In the genomic region with DNA sequence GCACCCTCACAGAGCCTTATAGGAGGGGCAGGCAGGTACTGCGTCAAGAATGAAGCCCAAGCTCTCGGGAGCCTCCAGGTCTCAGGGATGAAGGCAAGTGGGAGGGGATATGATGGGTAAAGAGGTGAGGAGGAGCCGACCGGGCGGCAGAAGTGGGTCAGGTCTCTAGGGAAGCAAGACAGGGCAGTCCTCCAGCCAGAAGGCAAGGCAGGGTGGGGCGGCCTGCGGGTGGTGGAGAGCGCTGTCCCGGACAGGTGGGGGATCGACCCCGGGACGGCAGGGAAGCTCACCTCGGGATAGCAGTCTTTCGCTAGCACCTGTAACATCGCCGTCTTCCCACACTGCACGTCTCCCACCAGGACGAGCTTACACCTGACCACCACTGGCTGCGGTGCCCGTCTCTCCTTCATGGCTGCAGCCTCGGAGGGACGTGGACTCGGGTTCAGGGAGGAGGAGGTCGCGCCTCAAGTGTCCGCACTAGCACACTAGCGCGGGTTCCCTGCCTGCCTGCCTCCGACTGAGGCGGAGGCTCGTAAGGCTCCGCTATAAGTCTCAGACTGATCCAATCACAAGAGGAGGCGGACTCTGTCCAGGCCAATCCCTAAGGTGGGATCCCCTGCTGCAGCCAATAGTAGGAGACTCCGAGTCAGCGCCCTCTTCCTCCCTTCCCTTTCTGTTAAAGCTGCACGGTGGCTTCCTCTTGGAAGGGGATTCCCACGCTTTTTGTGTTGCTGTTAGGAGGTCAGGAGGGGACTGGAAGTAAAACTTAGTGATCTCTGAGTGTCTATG, we compare ENCODE assay signal across 8 mouse cellular contexts. TPM values are rescaled to one million over a fixed set of nuclear protein-coding genes. Genes with fewer than 3 reads are reported as not detected.
DNase-seq lines count a peak whose midpoint lies in the region; ATAC-seq and TF ChIP-seq lines count a peak whose summit lies in the region.

Gene Rnd1, minus strand, starts transcription at position 522 of the 789 bp plus-strand sequence.

- DNase-seq in urinary bladder, adult 18-20 months (ENCODE audit: low spot score in 2 of 2) = peak; percentile 68
- DNase-seq in urinary bladder, postnatal 10 days (ENCODE audit: low spot score) = no peak
- DNase-seq in embryonic facial prominence, embryonic 11.5 days (ENCODE audit: low spot score) = peak; percentile 90
- peak; percentile 88 to 90 for DNase-seq in left cerebral cortex, postnatal 36 days (ENCODE audit: low spot score in 2 of 2)
- peak; percentile 88 for DNase-seq in midbrain, embryonic 10.5 days (ENCODE audit: low spot score)
- peak; percentile 85 to 90 for DNase-seq in right cerebral cortex, postnatal 36 days (ENCODE audit: low spot score in 2 of 2)

- H3K36me3 ChIP-seq in embryonic facial prominence, embryonic 11.5 days (replicated peaks; ENCODE audit: control insufficient read depth, insufficient read depth, low read depth, low read length) = no peaks in the 10 kb centered on the region
- no peaks in the 10 kb centered on the region for H3K36me3 ChIP-seq in intestine, postnatal 0 days (ENCODE audit: control insufficient read depth, insufficient read depth)
- peaks cover 16% of the 10 kb centered on the region for H3K36me3 ChIP-seq in midbrain, embryonic 10.5 days

- H3K4me2 ChIP-seq in embryonic facial prominence, embryonic 11.5 days (ENCODE audit: low read depth, low read length) = peak within 1 kb of the TSS; percentile 65
- H3K4me2 ChIP-seq in intestine, postnatal 0 days (replicated peaks; ENCODE audit: low read depth) = peak within 1 kb of the TSS; percentile 74

- peak within 1 kb of the TSS; percentile 35 for H3K4me3 ChIP-seq in embryonic facial prominence, embryonic 11.5 days (ENCODE audit: low read depth, low read length)
- H3K4me3 ChIP-seq in intestine, postnatal 0 days (ENCODE audit: low read depth, low read length) = peak within 1 kb of the TSS; percentile 45
- H3K4me3 ChIP-seq in midbrain, embryonic 10.5 days = peak within 1 kb of the TSS; percentile 72

- H3K4me1 ChIP-seq in embryonic facial prominence, embryonic 11.5 days (ENCODE audit: control insufficient read depth, insufficient read depth, low read length) = peaks cover 4% of the 10 kb centered on the region; the same call in 1 of the 2 replicates
- H3K4me1 ChIP-seq in intestine, postnatal 0 days (replicated peaks; ENCODE audit: control insufficient read depth, insufficient read depth, low read length) = peaks cover 6% of the 10 kb centered on the region; the same call in 1 of the 2 replicates
- H3K4me1 ChIP-seq in midbrain, embryonic 10.5 days = peaks cover 48% of the 10 kb centered on the region

- no peaks in the 10 kb centered on the region for H3K9me3 ChIP-seq in embryonic facial prominence, embryonic 11.5 days (replicated peaks; ENCODE audit: control insufficient read depth, low read length)
- H3K9me3 ChIP-seq in intestine, postnatal 0 days (ENCODE audit: control insufficient read depth) = no peaks in the 10 kb centered on the region
- no peaks in the 10 kb centered on the region for H3K9me3 ChIP-seq in midbrain, embryonic 10.5 days (replicated peaks)

- H3K27me3 ChIP-seq in embryonic facial prominence, embryonic 11.5 days (ENCODE audit: control insufficient read depth, insufficient read depth, low read length) = peaks cover 22% of the 10 kb centered on the region
- peaks cover 43% of the 10 kb centered on the region for H3K27me3 ChIP-seq in intestine, postnatal 0 days (replicated peaks; ENCODE audit: control insufficient read depth, insufficient read depth, low read length)
- H3K27me3 ChIP-seq in midbrain, embryonic 10.5 days (ENCODE audit: low read depth, poor library complexity, severe bottlenecking) = peaks cover 53% of the 10 kb centered on the region

- H3K9ac ChIP-seq in embryonic facial prominence, embryonic 11.5 days (replicated peaks; ENCODE audit: low read length) = no peak within 1 kb of the TSS
- H3K9ac ChIP-seq in intestine, postnatal 0 days (ENCODE audit: low read depth, low read length) = no peak within 1 kb of the TSS

- under 1% methylated on average over 36 of the region's 37 CpGs for WGBS in embryonic facial prominence, embryonic 11.5 days
- under 1% methylated on average over 37 of the region's 37 CpGs for WGBS in intestine, postnatal 0 days
- WGBS in midbrain, embryonic 10.5 days = under 1% methylated on average over 37 of the region's 37 CpGs

- no peak within 1 kb of the TSS for H3K27ac ChIP-seq in embryonic facial prominence, embryonic 11.5 days (replicated peaks; ENCODE audit: low read depth, low read length)
- no peak within 1 kb of the TSS for H3K27ac ChIP-seq in intestine, postnatal 0 days (ENCODE audit: low read depth, low read length)
- peak within 1 kb of the TSS; percentile 78 for H3K27ac ChIP-seq in midbrain, embryonic 10.5 days (replicated peaks)

- peak; percentile 32; the same call in 1 of the 2 replicates for TF ChIP-seq CTCF in intestine, postnatal 0 days (IDR thresholded peaks at IDR 0.05; ENCODE audit: low read depth)

- intact Hi-C loops in left cerebral cortex, postnatal 36 days (cut with DNase I) = loop anchor here (2.0 kb wide), 1 partner anchor 22 kb away; no protein-coding TSS in a partner anchor

- ATAC-seq in embryonic facial prominence, embryonic 11.5 days (replicated peaks; ENCODE audit: insufficient number of reproducible peaks, low FRiP score, low TSS enrichment, low read depth) = peak; percentile 96
- ATAC-seq in granulocyte monocyte progenitor cell, adult 5-6 weeks (replicated peaks; ENCODE audit: poor library complexity, severe bottlenecking) = peak; percentile 93
- peak; percentile 94 for ATAC-seq in intestine, postnatal 0 days

RNA-seq across cellular contexts. Expression of gene Rnd1, which starts in this region (rescaled TPM):
- 0.63 and 0.92 TPM in 2 replicates for polyA plus RNA-seq in embryonic facial prominence, embryonic 11.5 days (2014; fragmentation: Nextera tagmentation; extraction: Ambion mirVana)
- 0.11 and 0.39 TPM in 2 replicates for total RNA-seq in granulocyte monocyte progenitor cell, adult 5-6 weeks (2014; fragmentation: Nextera tagmentation)
- 0.67 and 2.7 TPM in 2 replicates for total RNA-seq in granulocyte monocyte progenitor cell, adult 5-6 weeks (2017)
- 1.1 and 1.4 TPM in 2 replicates for polyA plus RNA-seq in intestine, postnatal 0 days (2015; fragmentation: Nextera tagmentation; extraction: Ambion mirVana)
- 10 to 100 TPM; 29.4 to 32.6 TPM for total RNA-seq in left cerebral cortex, postnatal 36 days (2021)
- 7.1 and 9.8 TPM in 2 replicates for polyA plus RNA-seq in midbrain, embryonic 10.5 days (2016; fragmentation: Nextera tagmentation; extraction: Ambion mirVana)

Comparison
In these comparisons a context has a peak if more than half of its experiments do, and no peak if none do; other contexts are left out.
1. RNA of gene Rnd1 (total RNA-seq): 29.4 to 32.6 TPM in left cerebral cortex, postnatal 36 days; 0.11 to 2.7 TPM in granulocyte monocyte progenitor cell, adult 5-6 weeks; every median in the first group is over 4 times any median in the second.
2. Peak in DNase-seq, ATAC-seq, H3K4me3 ChIP-seq and H3K4me2 ChIP-seq in embryonic facial prominence, embryonic 11.5 days; RNA of the gene not detected or under 1 TPM.
3. Peak in every context shown above with its lines, with median percentiles within 50 percentile points of each other: ATAC-seq and H3K4me3 ChIP-seq.